Mouse (Mus musculus): ENCODE measurements at regions not wholly inside any gene's neighbourhood (a gene's known extent, or its start where the extent isn't known, plus 50 kb on each side); places are given as distances from the start of the nearest gene placed in this dataset.

- Histone ChIP-seq H3K27me3 (replicated peaks; ENCODE audit: control insufficient read depth, insufficient read depth, low read length) (no peaks in the 10 kb centered on the region), H3K4me2 (ENCODE audit: low read depth, low read length) (no peak overlapping the region), H3K27ac (replicated peaks; ENCODE audit: low read depth, low read length) (no peak overlapping the region), H3K4me3 (ENCODE audit: low read depth, low read length) (no peak overlapping the region), H3K36me3 (ENCODE audit: control insufficient read depth, insufficient read depth, low read length) (no peaks in the 10 kb centered on the region), H3K4me1 (ENCODE audit: control insufficient read depth, insufficient read depth, low read length) (no peaks in the 10 kb centered on the region), H3K9ac (ENCODE audit: low read depth, low read length) (no peak overlapping the region), H3K9me3 (ENCODE audit: control insufficient read depth, low read length) (no peaks in the 10 kb centered on the region)
- ATAC-seq (ENCODE audit: low read depth) (no peak), DNase-seq (ENCODE audit: low spot score) (no peak)
- WGBS = 69% methylated on average over 8 of the region's 8 CpGs
These were observed 232.8 kb downstream of the Slc4a3 start for GRCm38 (mm10) chr1:75778889-75779288.

DNA sequence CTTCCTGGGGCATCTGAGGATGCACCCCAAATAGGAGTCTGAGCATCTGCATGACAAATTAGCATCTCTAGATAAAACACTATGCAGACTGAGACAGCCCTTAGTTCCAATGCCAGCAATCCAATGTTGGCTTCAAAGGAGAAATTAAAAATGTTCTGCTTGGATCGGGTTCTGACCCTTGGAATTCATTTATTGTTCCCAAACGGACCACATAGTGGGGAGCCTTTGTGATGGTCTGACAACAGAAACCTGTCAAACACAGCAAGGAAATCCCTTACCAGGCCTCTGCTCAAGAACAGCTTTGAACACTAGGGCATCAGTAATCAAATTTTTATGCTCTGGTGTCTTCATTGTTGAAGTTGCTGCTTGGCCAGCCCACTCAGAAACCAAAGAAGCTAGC, 237.1 kb downstream of the Slc4a3 start:
- ATAC-seq (ENCODE audit: low read depth) (no peak), DNase-seq (ENCODE audit: low spot score) (no peak)
- no peaks in the 10 kb centered on the region for H3K9me3 ChIP-seq (ENCODE audit: control insufficient read depth, low read length)

GRCm38 (mm10) chr1:75786173-75786820, 240.2 kb downstream of the Slc4a3 start:
- ATAC-seq (ENCODE audit: low read depth) (no peak), DNase-seq (ENCODE audit: low spot score) (no peak)
- Histone ChIP-seq H3K27ac (replicated peaks; ENCODE audit: low read depth, low read length) (no peak overlapping the region), H3K27me3 (replicated peaks; ENCODE audit: control insufficient read depth, insufficient read depth, low read length) (no peaks in the 10 kb centered on the region), H3K9ac (ENCODE audit: low read depth, low read length) (no peak overlapping the region), H3K4me3 (ENCODE audit: low read depth, low read length) (no peak overlapping the region), H3K9me3 (ENCODE audit: control insufficient read depth, low read length) (no peaks in the 10 kb centered on the region), H3K4me1 (ENCODE audit: control insufficient read depth, insufficient read depth, low read length) (no peaks in the 10 kb centered on the region), H3K4me2 (ENCODE audit: low read depth, low read length) (no peak overlapping the region), H3K36me3 (ENCODE audit: control insufficient read depth, insufficient read depth, low read length) (no peaks in the 10 kb centered on the region)
- 50% methylated on average over 10 of the region's 10 CpGs for WGBS

More for the DNA sequence above, 237.1 kb downstream of the Slc4a3 start:
- no peak overlapping the region for H3K27ac ChIP-seq (replicated peaks; ENCODE audit: low read depth, low read length)
- H3K4me3 ChIP-seq (ENCODE audit: low read depth, low read length) = no peak overlapping the region
- H3K9ac ChIP-seq (ENCODE audit: low read depth, low read length) = no peak overlapping the region
- no peaks in the 10 kb centered on the region for H3K27me3 ChIP-seq (replicated peaks; ENCODE audit: control insufficient read depth, insufficient read depth, low read length)
- H3K36me3 ChIP-seq (ENCODE audit: control insufficient read depth, insufficient read depth, low read length) = no peaks in the 10 kb centered on the region
- no peak overlapping the region for H3K4me2 ChIP-seq (ENCODE audit: low read depth, low read length)
- WGBS = 61% methylated on average over 2 of the region's 2 CpGs
- no peaks in the 10 kb centered on the region for H3K4me1 ChIP-seq (ENCODE audit: control insufficient read depth, insufficient read depth, low read length)

- no peak overlapping the region for H3K27ac ChIP-seq (replicated peaks; ENCODE audit: low read depth, low read length)
These were observed 245.4 kb downstream of the Slc4a3 start for GRCm38 (mm10) chr1:75791509-75791908.

GRCm38 (mm10) chr1:75797793-75798192, 251.7 kb downstream of the Slc4a3 start:
- ATAC-seq (ENCODE audit: low read depth) (no peak), DNase-seq (ENCODE audit: low spot score) (no peak)
- H3K36me3 ChIP-seq (ENCODE audit: control insufficient read depth, insufficient read depth, low read length) = no peaks in the 10 kb centered on the region
- no peak overlapping the region for H3K27ac ChIP-seq (replicated peaks; ENCODE audit: low read depth, low read length)
- no peaks in the 10 kb centered on the region for H3K27me3 ChIP-seq (replicated peaks; ENCODE audit: control insufficient read depth, insufficient read depth, low read length)
- no peak overlapping the region for H3K4me2 ChIP-seq (ENCODE audit: low read depth, low read length)
- no peak overlapping the region for H3K4me3 ChIP-seq (ENCODE audit: low read depth, low read length)
- H3K9me3 ChIP-seq (ENCODE audit: control insufficient read depth, low read length) = peaks cover 4% of the 10 kb centered on the region; the same call in 1 of the 2 replicates
- H3K4me1 ChIP-seq (ENCODE audit: control insufficient read depth, insufficient read depth, low read length) = peaks cover 8% of the 10 kb centered on the region; the same call in 1 of the 2 replicates
- 68% methylated on average over 6 of the region's 6 CpGs for WGBS
- H3K9ac ChIP-seq (ENCODE audit: low read depth, low read length) = no peak overlapping the region

More at GRCm38 (mm10) chr1:75791509-75791908, 245.4 kb downstream of the Slc4a3 start:
- H3K4me1 ChIP-seq (ENCODE audit: control insufficient read depth, insufficient read depth, low read length) = no peaks in the 10 kb centered on the region
- no peak overlapping the region for H3K4me2 ChIP-seq (ENCODE audit: low read depth, low read length)
- DNase-seq (ENCODE audit: low spot score) = no peak
- H3K9ac ChIP-seq (ENCODE audit: low read depth, low read length) = no peak overlapping the region
- H3K9me3 ChIP-seq (ENCODE audit: control insufficient read depth, low read length) = peaks cover 9% of the 10 kb centered on the region; the same call in 1 of the 2 replicates
- H3K4me3 ChIP-seq (ENCODE audit: low read depth, low read length) = no peak overlapping the region
- no peaks in the 10 kb centered on the region for H3K36me3 ChIP-seq (ENCODE audit: control insufficient read depth, insufficient read depth, low read length)
- WGBS = 91% methylated on average over 1 of the region's 1 CpGs
- H3K27me3 ChIP-seq (replicated peaks; ENCODE audit: control insufficient read depth, insufficient read depth, low read length) = no peaks in the 10 kb centered on the region
- no peak for ATAC-seq (ENCODE audit: low read depth)

GRCm38 (mm10) chr1:75798375-75799099, 252.5 kb downstream of the Slc4a3 start:
- peak; percentile 60 for ATAC-seq (ENCODE audit: low read depth)
- WGBS = 40% methylated on average over 6 of the region's 6 CpGs
- H3K4me3 ChIP-seq (ENCODE audit: low read depth, low read length) = no peak overlapping the region
- H3K27me3 ChIP-seq (replicated peaks; ENCODE audit: control insufficient read depth, insufficient read depth, low read length) = no peaks in the 10 kb centered on the region
- H3K27ac ChIP-seq (replicated peaks; ENCODE audit: low read depth, low read length) = peak overlapping the region; percentile 28; the same call in 1 of the 2 replicates
- no peak overlapping the region for H3K9ac ChIP-seq (ENCODE audit: low read depth, low read length)
- no peaks in the 10 kb centered on the region for H3K9me3 ChIP-seq (ENCODE audit: control insufficient read depth, low read length)
- no peaks in the 10 kb centered on the region for H3K36me3 ChIP-seq (ENCODE audit: control insufficient read depth, insufficient read depth, low read length)
- peaks cover 8% of the 10 kb centered on the region; the same call in 1 of the 2 replicates for H3K4me1 ChIP-seq (ENCODE audit: control insufficient read depth, insufficient read depth, low read length)
- peak; percentile 83 for DNase-seq (ENCODE audit: low spot score)
- no peak overlapping the region for H3K4me2 ChIP-seq (ENCODE audit: low read depth, low read length)

GRCm38 (mm10) chr1:75804473-75804872, 258.4 kb downstream of the Slc4a3 start:
- Histone ChIP-seq H3K4me2 (ENCODE audit: low read depth, low read length) (no peak overlapping the region), H3K4me3 (ENCODE audit: low read depth, low read length) (no peak overlapping the region), H3K9ac (ENCODE audit: low read depth, low read length) (no peak overlapping the region), H3K27ac (replicated peaks; ENCODE audit: low read depth, low read length) (no peak overlapping the region), H3K4me1 (ENCODE audit: control insufficient read depth, insufficient read depth, low read length) (peaks cover 9% of the 10 kb centered on the region; the same call in 1 of the 2 replicates), H3K27me3 (replicated peaks; ENCODE audit: control insufficient read depth, insufficient read depth, low read length) (no peaks in the 10 kb centered on the region), H3K9me3 (ENCODE audit: control insufficient read depth, low read length) (no peaks in the 10 kb centered on the region), H3K36me3 (ENCODE audit: control insufficient read depth, insufficient read depth, low read length) (no peaks in the 10 kb centered on the region)
- ATAC-seq (ENCODE audit: low read depth) (no peak), DNase-seq (ENCODE audit: low spot score) (no peak)
- 41% methylated on average over 2 of the region's 2 CpGs for WGBS

- Histone ChIP-seq H3K4me1 (ENCODE audit: control insufficient read depth, insufficient read depth, low read length) (no peaks in the 10 kb centered on the region), H3K27ac (replicated peaks; ENCODE audit: low read depth, low read length) (no peak overlapping the region), H3K4me3 (ENCODE audit: low read depth, low read length) (no peak overlapping the region), H3K9me3 (ENCODE audit: control insufficient read depth, low read length) (no peaks in the 10 kb centered on the region), H3K9ac (ENCODE audit: low read depth, low read length) (no peak overlapping the region), H3K27me3 (replicated peaks; ENCODE audit: control insufficient read depth, insufficient read depth, low read length) (no peaks in the 10 kb centered on the region), H3K36me3 (ENCODE audit: control insufficient read depth, insufficient read depth, low read length) (no peaks in the 10 kb centered on the region), H3K4me2 (ENCODE audit: low read depth, low read length) (no peak overlapping the region)
- ATAC-seq (ENCODE audit: low read depth) (no peak), DNase-seq (ENCODE audit: low spot score) (no peak)
- 76% methylated on average over 3 of the region's 3 CpGs for WGBS
These were observed 266.4 kb downstream of the Slc4a3 start for GRCm38 (mm10) chr1:75812471-75812870.
